Mouse (Mus musculus): ENCODE results near the gene Zfp366. TPM values are rescaled to one million over a fixed set of nuclear protein-coding genes. Genes with fewer than 3 reads are reported as not detected.

Gene Zfp366
- total and polyA plus RNA-seq, 3 experiments: not detected

GRCm38 (mm10) chr13:99217984-99218383, 33.4 kb downstream of the Zfp366 start:
- no peaks in the 10 kb centered on the region for H3K79me2 ChIP-seq (replicated peaks; ENCODE audit: control insufficient read depth, extremely low read depth, insufficient read depth, poor library complexity, severe bottlenecking)
- H3K27ac ChIP-seq (ENCODE audit: insufficient read depth, low read depth): no peak overlapping the region
- no peaks in the 10 kb centered on the region for H3K9me3 ChIP-seq (replicated peaks; ENCODE audit: low read length)
- DNase-seq (ENCODE audit: extremely low read depth): no peak
- in situ Hi-C loops (cut with MboI; ENCODE audit: low pct_ligation_motif_present, low pct_unique_long_range_greater_than_20kb, low sequenced_read_pairs): no loop called here
- peaks cover 29% of the 10 kb centered on the region for H3K27me3 ChIP-seq (replicated peaks)
- peaks cover under 1 to 7% of the 10 kb centered on the region in 2 experiments; a peak in 1 of 4 replicates for H3K4me1 ChIP-seq (ENCODE audit: control insufficient read depth in 1 of 2, insufficient read depth in 2 of 2)
- dilution Hi-C loops (cut with MboI; ENCODE audit: extremely low pct_ligation_motif_present, extremely low pct_unique_long_range_greater_than_20kb, low sequenced_read_pairs): no loop called here
- TF ChIP-seq UBTF (IDR thresholded peaks at IDR 0.05; ENCODE audit: low read depth, low read length) (no peak), SMC3 (IDR thresholded peaks at IDR 0.05; ENCODE audit: low read depth, low read length) (no peak), RCOR1 (conservative IDR thresholded peaks at IDR 0.05; ENCODE audit: low read depth, low read length) (no peak), MXI1 (IDR thresholded peaks at IDR 0.05; ENCODE audit: low read depth, low read length) (no peak), CHD2 (IDR thresholded peaks at IDR 0.05; ENCODE audit: low read length) (no peak), NRF1 (IDR thresholded peaks at IDR 0.05; ENCODE audit: low read depth, low read length) (no peak), CHD1 (IDR thresholded peaks at IDR 0.05; ENCODE audit: low read depth, low read length) (no peak), POLR2A (IDR thresholded peaks at IDR 0.05; ENCODE audit: low read depth, low read length) (no peak), KAT2A (IDR thresholded peaks at IDR 0.05; ENCODE audit: insufficient replicate concordance, low read length) (no peak), MAZ (IDR thresholded peaks at IDR 0.05; ENCODE audit: low read depth, low read length) (no peak), ETS1 (conservative IDR thresholded peaks at IDR 0.05; ENCODE audit: low read depth, low read length) (no peak), RAD21 (IDR thresholded peaks at IDR 0.05; ENCODE audit: low read depth, low read length) (no peak), SIN3A (IDR thresholded peaks at IDR 0.05; ENCODE audit: low read length) (no peak), MAX (IDR thresholded peaks at IDR 0.05; ENCODE audit: low read length) (no peak), ZMIZ1 (IDR thresholded peaks at IDR 0.05; ENCODE audit: low read depth, low read length) (no peak), JUND (conservative IDR thresholded peaks at IDR 0.05; ENCODE audit: low read depth, low read length) (no peak), TBP (conservative IDR thresholded peaks at IDR 0.05; ENCODE audit: low read depth, low read length) (no peak), MYC (IDR thresholded peaks at IDR 0.05; ENCODE audit: low read depth, low read length) (no peak), ZKSCAN1 (IDR thresholded peaks at IDR 0.05; ENCODE audit: borderline replicate concordance, low read depth, low read length) (no peak)
- no peak overlapping the region for H3K9ac ChIP-seq (ENCODE audit: insufficient read depth, low read depth)
- no peak overlapping the region for H3K4me3 ChIP-seq (replicated peaks in 1 of 3; ENCODE audit: low read depth in 2 of 3, low read length in 2 of 3, poor library complexity in 1 of 3)
- no peaks in the 10 kb centered on the region for H3K36me3 ChIP-seq (replicated peaks in 1 of 2; ENCODE audit: control insufficient read depth in 1 of 2, insufficient read depth in 1 of 2, low read length in 1 of 2)
- no peak overlapping the region for H3K4me2 ChIP-seq (ENCODE audit: insufficient read depth, low read depth, poor library complexity, severe bottlenecking)

- dilution Hi-C loops (cut with MboI; ENCODE audit: extremely low pct_ligation_motif_present, extremely low pct_unique_long_range_greater_than_20kb, low sequenced_read_pairs): no loop called here
- Histone ChIP-seq H3K27me3 (replicated peaks) (peaks cover 25% of the 10 kb centered on the region), H3K27ac (ENCODE audit: insufficient read depth, low read depth) (no peak overlapping the region), H3K79me2 (replicated peaks; ENCODE audit: control insufficient read depth, extremely low read depth, insufficient read depth, poor library complexity, severe bottlenecking) (no peaks in the 10 kb centered on the region), H3K36me3 (replicated peaks in 1 of 2; ENCODE audit: control insufficient read depth in 1 of 2, insufficient read depth in 1 of 2, low read length in 1 of 2) (no peaks in the 10 kb centered on the region), H3K4me2 (ENCODE audit: insufficient read depth, low read depth, poor library complexity, severe bottlenecking) (no peak overlapping the region), H3K9me3 (replicated peaks; ENCODE audit: low read length) (no peaks in the 10 kb centered on the region), H3K4me3 (replicated peaks in 1 of 3; ENCODE audit: low read depth in 2 of 3, low read length in 2 of 3, poor library complexity in 1 of 3) (no peak overlapping the region), H3K4me1 (ENCODE audit: control insufficient read depth in 1 of 2, insufficient read depth in 2 of 2) (no peaks in the 10 kb centered on the region), H3K9ac (ENCODE audit: insufficient read depth, low read depth) (no peak overlapping the region)
- DNase-seq (ENCODE audit: extremely low read depth): no peak
- TF ChIP-seq MEF2A (IDR thresholded peaks at IDR 0.05; ENCODE audit: borderline replicate concordance, low read depth, low read length) (no peak), ZMIZ1 (IDR thresholded peaks at IDR 0.05; ENCODE audit: low read depth, low read length) (no peak), CTCF (conservative IDR thresholded peaks at IDR 0.05 in 1 of 2, IDR thresholded peaks at IDR 0.05 in 1 of 2; ENCODE audit: low read depth in 2 of 2, low read length in 2 of 2) (no peak), CHD1 (IDR thresholded peaks at IDR 0.05; ENCODE audit: low read depth, low read length) (no peak), UBTF (IDR thresholded peaks at IDR 0.05; ENCODE audit: low read depth, low read length) (no peak), POLR2A (IDR thresholded peaks at IDR 0.05; ENCODE audit: low read depth, low read length) (no peak), USF2 (conservative IDR thresholded peaks at IDR 0.05; ENCODE audit: low read depth, low read length) (no peak), POLR2AphosphoS2 (IDR thresholded peaks at IDR 0.05; ENCODE audit: low read depth, low read length) (no peak), CHD2 (IDR thresholded peaks at IDR 0.05; ENCODE audit: low read length) (no peak), IRF4 (IDR thresholded peaks at IDR 0.05; ENCODE audit: low read depth, low read length) (no peak), USF1 (IDR thresholded peaks at IDR 0.05; ENCODE audit: low read depth, low read length) (no peak), MAFK (IDR thresholded peaks at IDR 0.05; ENCODE audit: insufficient replicate concordance, low read length) (no peak), TCF12 (IDR thresholded peaks at IDR 0.05; ENCODE audit: low read depth, low read length) (no peak), MAZ (IDR thresholded peaks at IDR 0.05; ENCODE audit: low read depth, low read length) (no peak)
- in situ Hi-C loops (cut with MboI; ENCODE audit: low pct_ligation_motif_present, low pct_unique_long_range_greater_than_20kb, low sequenced_read_pairs): no loop called here
These were observed 35.0 kb downstream of the Zfp366 start for GRCm38 (mm10) chr13:99219586-99219985.
